Mouse (Mus musculus) cerebellum, adult 11-12 months (tissue): ENCODE results near the gene Fbxw24.
"Not testable (repeated sequence)": the region's sequence is repeated elsewhere in the genome, so short reads cannot be mapped to it uniquely, and the experiment has no call there.

Source experiments
- DNase-seq: peaks from one replicate; pipeline ENCODE4 v3.0.0; 2022

Fbxw24 gene

GRCm38 (mm10) chr9:109625957-109626356 is at the start of gene Fbxw24:
Gene Fbxw24 (minus strand): TSS chr9:109626057.
- not testable (repeated sequence) for DNase-seq

- DNase-seq: not testable (repeated sequence)
Measured at GRCm38 (mm10) chr9:109664552-109664951, 38.7 kb upstream of the Fbxw24 start, which contains the start of gene Fbxw25. Gene Fbxw25 (minus strand): TSS chr9:109664652.

DNA sequence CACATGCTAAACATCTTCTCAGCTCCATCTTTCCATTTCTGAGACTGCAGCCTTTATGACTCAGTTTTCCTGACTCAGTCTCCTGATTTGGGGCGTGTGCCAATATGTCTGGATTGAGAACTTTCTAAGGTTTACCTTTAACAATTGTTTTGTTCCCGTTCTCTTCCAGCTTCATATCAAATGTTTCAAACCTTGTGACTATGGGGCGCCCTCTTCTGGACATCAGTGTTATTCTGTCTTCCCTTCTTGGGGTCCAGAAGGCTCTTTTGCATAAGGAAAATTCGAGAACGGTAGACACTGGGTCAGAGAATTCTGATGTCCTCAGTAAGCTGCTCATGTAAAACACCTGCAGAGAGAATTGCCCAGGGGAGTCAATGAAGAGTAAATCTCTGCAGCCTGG is 19.0 kb downstream of the Fbxw24 start:
- DNase-seq: not testable (repeated sequence)

DNA sequence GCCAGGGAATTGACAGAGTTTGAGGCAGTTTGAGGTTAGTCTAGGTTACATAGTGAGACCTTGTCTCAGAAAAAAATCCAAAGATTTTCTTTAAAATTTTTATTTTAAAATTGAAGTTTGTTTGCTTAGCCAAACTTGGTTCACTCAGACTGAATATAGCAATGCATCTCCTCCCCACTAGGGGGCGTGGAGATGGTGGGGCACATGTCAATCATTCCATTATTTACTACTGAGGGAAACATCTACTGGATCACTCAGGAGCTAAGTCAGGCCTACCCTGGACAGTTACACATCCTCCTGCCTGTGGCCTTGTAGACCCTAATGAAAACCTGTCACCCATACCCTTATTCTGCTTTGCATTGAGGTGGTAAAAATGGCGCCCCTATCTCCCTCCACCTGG is 23.7 kb downstream of the Fbxw24 start:
- not testable (repeated sequence) for DNase-seq

DNA sequence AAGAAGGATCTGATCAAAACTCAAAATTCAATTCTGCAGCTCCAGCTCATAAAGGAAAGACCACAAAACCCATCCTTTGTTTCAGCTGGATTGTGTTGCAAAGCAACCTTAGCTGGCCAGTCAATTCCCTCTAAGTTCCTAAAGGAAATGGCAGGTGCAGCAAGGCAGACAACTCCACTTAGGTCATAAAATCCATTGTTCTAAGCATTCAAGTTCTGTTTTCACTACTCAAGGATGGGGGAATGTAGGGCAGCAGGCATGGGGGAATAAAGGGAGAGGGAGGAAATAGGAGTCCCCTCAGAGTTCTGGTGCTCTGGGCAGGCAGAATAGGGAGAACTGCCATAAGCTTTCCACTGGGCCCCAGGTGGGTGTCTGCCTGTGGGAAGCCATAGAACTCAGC is 28.6 kb downstream of the Fbxw24 start:
- DNase-seq: no peak

- DNase-seq: no peak
Measured at GRCm38 (mm10) chr9:109594866-109595265, 31.0 kb downstream of the Fbxw24 start.

DNA sequence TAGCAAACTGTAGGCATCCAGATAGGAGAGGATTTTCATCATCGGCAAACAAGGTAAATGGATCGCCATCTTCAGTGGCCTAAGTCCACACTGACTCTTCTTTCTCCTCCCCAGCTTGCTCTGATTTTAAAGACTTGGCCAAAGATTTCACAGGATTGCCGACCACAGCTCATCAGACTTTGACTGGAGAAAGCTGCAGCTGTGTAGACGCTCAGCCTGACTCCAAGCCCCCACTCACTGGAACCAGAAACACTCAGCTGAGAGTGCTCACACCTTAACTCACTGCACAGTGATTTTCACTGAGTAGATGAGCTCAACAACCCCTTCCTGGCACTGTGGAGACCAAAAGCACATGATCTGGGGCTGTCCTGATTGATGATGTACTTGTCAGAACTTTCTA is 57.7 kb downstream of the Fbxw24 start, which contains the start of gene Fbxw15:
TSS of gene Fbxw15 (minus strand) at position 101 of the 400 bp plus-strand sequence.
- not testable (repeated sequence) for DNase-seq

- DNase-seq: no peak
Measured at GRCm38 (mm10) chr9:109565546-109565945, 60.3 kb downstream of the Fbxw24 start.

DNA sequence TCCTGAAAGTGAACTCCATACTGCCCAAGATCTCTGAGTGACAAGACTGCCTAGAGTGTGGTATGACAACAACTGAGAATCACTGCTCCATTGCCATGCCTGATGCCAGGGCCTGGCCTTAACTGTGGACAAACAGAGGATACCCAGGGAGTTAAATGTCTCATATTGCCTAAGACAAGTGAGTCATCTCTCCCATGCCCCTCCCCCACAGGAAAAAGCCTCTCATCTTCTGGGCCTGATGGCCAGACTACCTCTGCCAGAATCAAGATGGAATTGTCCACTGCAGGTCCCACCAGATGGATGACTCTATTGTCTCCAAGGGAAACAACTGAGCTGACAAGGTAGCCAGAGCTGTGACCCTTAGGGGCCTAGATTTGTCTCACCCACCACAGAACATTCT is 63.8 kb downstream of the Fbxw24 start:
- DNase-seq: not testable (repeated sequence)

DNA sequence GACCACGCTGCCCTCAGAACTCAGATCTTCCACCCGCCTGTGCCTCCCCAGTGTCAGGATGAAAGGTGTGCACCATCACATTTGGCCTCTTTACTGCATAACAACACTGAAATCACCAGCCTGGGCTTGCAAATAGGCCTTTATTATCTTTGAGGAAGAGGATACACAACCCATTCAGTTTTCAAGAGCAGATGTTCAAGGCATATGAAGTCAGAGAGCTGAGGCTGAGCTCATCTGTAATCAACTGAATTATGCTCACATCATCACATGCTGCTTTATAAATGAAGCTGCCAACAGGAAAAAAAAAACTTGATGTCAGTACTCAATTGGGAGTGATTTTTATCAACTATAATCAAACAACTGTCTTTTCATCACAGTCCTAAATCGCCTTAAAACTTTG is 73.4 kb downstream of the Fbxw24 start:
- DNase-seq: no peak
